Mouse (Mus musculus) neural tube, embryonic 10.5 days (tissue): ENCODE data around the gene D430042O09Rik.

ENCODE experiments used
- DNase-seq: peaks from one replicate; pipeline ENCODE4 v3.0.0-alpha.2; 2017; ENCODE audit warnings: low spot score; ENCODE audit errors: extremely low spot score

The D430042O09Rik gene

DNA sequence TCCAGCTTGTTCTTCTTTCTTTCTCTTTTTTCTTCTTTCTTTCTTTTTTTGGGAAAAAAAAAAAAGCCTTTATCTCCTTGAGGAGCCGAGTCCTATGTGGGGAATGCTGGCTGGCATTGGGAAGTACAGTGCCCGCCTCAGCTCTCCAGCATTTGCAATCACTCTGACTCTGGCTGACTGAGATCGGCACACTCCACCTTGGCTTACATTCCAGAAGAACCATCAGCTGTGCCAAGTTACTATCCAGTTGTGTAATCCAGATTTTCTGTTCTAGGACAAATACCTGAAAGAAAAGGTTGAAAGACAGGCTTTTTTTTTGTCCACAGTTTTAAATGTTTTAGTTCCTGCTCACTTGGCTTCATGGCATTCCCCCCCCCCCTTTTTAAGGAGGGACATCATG, 100.5 kb downstream of the D430042O09Rik start:
- no peak for DNase-seq

DNA sequence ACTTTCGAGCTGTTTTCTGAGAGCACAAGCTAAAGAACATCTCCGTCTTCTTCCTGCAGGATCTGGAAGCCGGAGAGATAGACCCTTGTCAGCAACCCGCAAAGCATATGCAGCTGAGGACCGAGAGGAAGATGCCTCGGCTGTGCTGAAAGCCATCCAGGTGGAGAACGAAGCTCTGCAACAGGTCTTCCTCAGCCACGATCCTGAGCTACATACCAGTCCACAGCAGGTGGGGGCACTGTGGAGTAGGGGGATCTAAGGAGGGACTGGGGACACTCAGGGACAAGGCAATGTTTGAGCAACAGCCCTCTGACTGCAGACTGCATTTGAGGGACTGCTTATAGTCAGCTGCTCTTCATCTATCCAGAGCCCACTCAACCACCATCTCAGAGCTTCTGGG, 105.0 kb downstream of the D430042O09Rik start:
- DNase-seq, result no peak

DNA sequence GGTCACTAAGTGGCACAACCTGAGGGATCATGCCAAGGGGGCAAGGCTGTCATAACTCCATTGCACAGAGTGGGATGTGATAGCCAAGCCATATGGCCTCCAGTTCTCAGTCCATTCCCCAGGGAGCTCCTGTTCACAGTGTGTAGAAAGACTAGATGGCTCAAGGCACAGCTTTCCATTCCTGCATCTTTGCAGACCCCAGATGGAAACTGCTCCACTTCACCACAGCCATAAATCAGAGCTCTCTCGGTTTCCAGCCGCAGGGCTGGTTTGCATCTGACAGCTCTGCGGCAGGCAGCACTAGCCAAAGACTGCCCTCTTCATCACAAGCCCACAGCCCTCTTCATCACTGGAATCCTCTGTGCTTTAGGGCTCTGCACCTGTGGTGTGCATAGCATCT, 108.0 kb downstream of the D430042O09Rik start:
- peak; percentile 38 for DNase-seq

DNA sequence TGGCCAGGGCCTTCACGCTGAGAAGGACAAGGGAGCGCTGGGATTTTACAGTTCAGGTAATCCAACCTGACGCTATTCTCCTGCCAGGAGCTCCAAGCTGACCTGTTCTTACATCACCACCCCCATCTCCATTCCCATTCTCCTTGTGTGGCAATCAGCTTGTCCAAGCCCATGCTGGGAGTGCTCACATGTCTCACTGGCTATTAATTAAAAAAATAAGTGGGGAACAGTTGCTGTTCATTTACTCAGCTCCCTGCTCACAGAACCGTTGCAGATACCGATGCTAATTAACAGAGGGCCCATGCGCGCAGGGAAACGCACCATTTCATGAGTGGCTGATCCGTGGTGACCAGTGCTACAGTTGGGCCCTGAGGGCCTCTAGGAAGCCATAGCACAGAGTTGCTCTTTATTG, 110.6 kb downstream of the D430042O09Rik start:
- DNase-seq, result no peak

GRCm38 (mm10) chr7:125820233-125820632, 112.5 kb downstream of the D430042O09Rik start:
- no peak for DNase-seq

- DNase-seq, result no peak
Observed at GRCm38 (mm10) chr7:125826425-125826824, 118.7 kb downstream of the D430042O09Rik start.

- no peak for DNase-seq
Observed at GRCm38 (mm10) chr7:125826887-125827286, 119.2 kb downstream of the D430042O09Rik start.

DNA sequence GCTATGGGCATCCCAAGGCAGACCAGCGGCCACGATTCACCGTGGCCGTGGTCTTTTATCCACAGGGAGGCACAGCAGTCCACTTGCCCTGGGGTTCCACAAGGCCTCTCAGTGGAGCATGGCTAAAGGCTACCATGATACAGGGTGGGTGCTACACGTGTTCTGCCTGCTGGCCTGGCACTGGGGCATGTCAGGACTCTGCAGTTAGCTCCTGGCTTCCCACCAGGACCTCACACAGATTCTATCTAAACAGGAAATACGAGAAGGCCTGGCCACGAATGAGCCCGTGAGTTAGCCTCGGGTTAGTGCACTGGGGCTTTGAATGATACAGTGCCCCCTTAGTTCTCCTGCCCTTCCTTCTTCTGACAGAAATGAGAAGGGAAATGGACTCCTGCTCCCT, 119.7 kb downstream of the D430042O09Rik start:
- DNase-seq, result no peak

- DNase-seq, result no peak
Observed at GRCm38 (mm10) chr7:125828561-125828960, 120.9 kb downstream of the D430042O09Rik start.

GRCm38 (mm10) chr7:125829121-125829666, 121.5 kb downstream of the D430042O09Rik start:
- DNase-seq, result no peak

GRCm38 (mm10) chr7:125832767-125833166, 125.1 kb downstream of the D430042O09Rik start:
- DNase-seq, result no peak

DNA sequence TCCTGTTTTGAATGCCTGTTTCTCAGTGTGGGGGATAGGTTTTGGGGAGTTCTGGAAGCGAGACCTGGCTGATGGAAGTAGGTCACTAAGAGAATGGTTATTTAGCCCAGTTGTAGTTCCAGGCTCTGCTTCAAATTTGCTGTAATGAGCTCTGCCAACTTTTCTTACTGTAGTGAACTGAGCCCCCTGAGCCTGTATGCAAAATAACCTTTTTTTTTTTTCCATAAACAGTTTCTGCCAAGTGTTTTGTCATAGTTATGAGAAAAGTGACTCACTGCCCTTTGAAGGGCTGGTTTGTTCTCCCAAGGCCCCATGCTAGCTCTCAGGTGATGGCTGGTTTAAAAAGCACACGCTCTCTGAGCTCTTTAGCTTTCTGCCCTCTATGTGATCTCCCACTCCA, 125.8 kb downstream of the D430042O09Rik start:
- no peak for DNase-seq

DNA sequence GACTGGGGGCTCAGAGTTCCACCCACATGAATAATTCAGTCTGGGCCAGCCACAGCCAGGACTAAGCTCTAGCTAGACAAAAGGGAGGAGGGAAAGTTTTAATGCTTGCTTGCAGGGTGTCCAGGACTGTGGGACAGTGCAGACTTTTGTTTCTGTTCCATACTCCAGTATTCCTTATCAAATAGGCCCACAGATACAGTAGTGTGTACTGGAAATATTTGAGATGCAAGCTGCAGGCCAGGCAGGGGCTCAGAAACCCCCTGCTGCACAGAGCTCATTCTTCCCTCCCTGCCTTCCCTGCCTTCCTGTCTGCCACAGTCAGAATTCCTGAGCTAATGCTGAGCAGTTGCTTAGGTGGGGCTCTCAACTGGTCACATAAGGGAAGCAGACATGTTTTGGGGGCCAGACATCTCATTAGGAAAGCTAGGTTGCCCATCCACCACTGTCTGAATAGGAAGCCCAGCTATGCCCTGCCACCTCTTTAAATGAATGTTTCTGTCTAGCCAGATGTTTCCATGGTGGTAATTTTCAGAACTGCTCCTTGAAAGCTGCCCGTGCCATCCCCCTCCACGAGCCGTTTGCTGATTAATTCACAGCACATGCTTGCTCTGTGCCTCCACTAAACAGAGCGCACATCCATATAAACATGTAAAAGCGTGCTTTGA, 130.5 kb downstream of the D430042O09Rik start:
- no peak for DNase-seq

- no peak for DNase-seq
Observed at GRCm38 (mm10) chr7:125845611-125846010, 137.9 kb downstream of the D430042O09Rik start.

DNA sequence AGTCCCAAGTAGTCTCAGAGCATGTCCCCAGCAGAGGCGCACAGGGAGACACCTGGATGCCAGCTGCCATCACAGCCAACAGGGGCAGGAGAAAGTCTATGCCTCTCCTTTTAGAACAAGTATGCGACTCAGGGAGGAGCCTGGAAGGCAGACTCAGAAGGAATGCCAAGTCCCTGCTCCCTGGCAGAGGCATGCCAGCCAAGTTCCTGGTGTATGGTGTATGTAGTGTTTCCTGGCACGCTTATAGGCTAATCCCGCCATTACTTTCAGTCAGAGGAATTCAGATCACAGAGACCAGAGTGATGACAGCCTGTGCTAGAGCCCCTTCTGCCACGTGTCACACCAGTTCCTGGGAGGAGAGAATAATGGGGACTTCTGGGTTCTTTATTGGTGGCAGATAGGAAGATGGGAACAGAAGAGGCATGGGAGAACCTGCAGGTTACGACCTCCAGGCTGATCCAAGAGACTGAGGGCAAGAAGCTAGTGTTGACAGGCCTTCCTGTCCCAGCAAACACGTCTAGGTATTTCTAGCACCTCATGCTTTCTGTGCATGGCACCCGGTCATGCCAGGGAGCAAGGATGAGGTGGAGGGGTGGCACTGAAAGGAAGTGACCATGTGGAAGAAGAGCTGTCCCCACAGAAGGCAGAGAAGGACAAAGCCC, 139.3 kb downstream of the D430042O09Rik start:
- DNase-seq, result no peak

DNA sequence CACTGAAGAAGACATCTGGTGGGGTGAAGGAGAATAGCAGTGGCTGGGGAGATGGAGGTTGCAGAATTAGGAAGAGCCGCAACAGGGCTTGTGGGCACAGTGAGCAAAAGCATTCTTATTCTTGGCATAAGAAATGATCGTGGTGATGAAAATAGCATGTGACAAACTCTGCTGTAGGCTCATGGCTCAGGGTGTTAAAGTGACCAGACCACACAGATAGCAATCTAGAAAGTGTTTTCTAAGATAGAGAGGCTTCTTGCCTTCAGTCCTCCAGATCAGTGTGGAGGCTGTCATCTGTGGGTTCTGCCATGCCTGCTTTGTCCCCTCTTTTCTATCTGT, 139.8 kb downstream of the D430042O09Rik start:
- no peak for DNase-seq

DNA sequence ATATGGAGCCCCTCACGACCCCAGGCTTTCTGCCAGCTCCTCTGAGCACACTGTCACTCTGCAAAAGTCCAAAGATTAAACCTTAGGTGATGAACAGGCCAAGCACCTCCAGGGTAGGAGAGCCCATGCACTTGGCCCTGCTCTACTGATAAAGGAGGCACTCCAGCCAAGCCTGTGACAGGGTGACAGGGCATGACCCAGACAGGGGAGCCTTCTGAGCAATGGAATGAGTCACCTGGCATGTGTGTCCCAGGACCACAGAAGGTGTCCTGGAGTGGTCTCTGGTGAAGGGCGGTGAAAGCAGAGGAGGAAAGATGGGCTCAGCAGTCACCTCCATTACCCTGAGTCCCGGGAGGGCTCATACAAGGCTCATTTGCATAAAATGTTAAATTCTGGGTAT, 151.9 kb downstream of the D430042O09Rik start:
- no peak for DNase-seq

- no peak for DNase-seq
Observed at GRCm38 (mm10) chr7:125860421-125860820, 152.7 kb downstream of the D430042O09Rik start.

GRCm38 (mm10) chr7:125864026-125864425, 156.3 kb downstream of the D430042O09Rik start:
- DNase-seq, result no peak

DNA sequence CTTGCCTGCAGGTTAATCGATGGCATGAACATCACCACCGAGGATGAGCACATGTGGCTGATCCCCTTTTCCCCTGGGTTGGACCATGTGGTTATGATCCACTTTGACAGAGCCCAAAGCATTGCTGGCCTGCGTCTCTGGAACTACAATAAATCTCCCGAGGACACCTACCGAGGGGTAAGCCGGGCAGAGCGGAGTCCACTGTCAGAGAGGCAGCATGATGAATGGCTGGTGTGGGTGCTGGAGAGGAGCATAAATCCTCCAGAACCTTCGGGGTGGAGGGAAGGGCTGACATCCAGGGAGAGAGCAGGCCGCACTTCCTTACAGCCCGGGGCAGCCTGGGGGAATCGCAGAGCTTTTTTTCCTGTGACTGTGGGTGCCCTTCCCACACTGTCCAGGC, 157.5 kb downstream of the D430042O09Rik start:
- peak; percentile 64 for DNase-seq

- DNase-seq, result no peak
Observed at GRCm38 (mm10) chr7:125868570-125868969, 160.9 kb downstream of the D430042O09Rik start.

- DNase-seq, result no peak
Observed at GRCm38 (mm10) chr7:125871404-125872201, 163.9 kb downstream of the D430042O09Rik start.
